Mouse (Mus musculus) liver, embryonic 12.5 days (tissue): Measurements from ENCODE around the gene Cdk11b. TPM values are rescaled to one million over a fixed set of nuclear protein-coding genes. Genes with fewer than 3 reads are reported as not detected.
"Not testable (repeated sequence)": the region's sequence is repeated elsewhere in the genome, so short reads cannot be mapped to it uniquely, and the experiment has no call there.

ENCODE experiments used
- ATAC-seq: fragments of 200-750 bp; cut with Nextera tagmentation; 2 replicates; pipeline ENCODE4 v1.8.0; 2017; ENCODE audit warnings: moderate number of reproducible peaks, mild to moderate bottlenecking, moderate library complexity
- H3K27ac ChIP-seq: fragments of 300-500 bp; sonication (generic); 2 replicates; pipeline ENCODE4 v1.5.1; 2016; ENCODE audit warnings: mild to moderate bottlenecking
- H3K27me3 ChIP-seq: fragments of 300-500 bp; sonication (generic); replicated peaks from 2 replicates; pipeline ENCODE4 v1.6.1; 2016; ENCODE audit warnings: mild to moderate bottlenecking, moderate library complexity
- H3K36me3 ChIP-seq: fragments of 300-500 bp; sonication (generic); 2 replicates; pipeline ENCODE4 v1.6.1; 2016; ENCODE audit warnings: mild to moderate bottlenecking, moderate library complexity
- H3K4me1 ChIP-seq: fragments of 300-500 bp; sonication (generic); 2 replicates; pipeline ENCODE4 v1.6.1; 2016
- H3K4me2 ChIP-seq: fragments of 300-500 bp; sonication (generic); 2 replicates; pipeline ENCODE4 v1.6.1; 2016; ENCODE audit warnings: mild to moderate bottlenecking, moderate library complexity
- H3K4me3 ChIP-seq: fragments of 300-500 bp; sonication (generic); 2 replicates; pipeline ENCODE4 v1.5.1; 2016; ENCODE audit warnings: mild to moderate bottlenecking, moderate library complexity
- H3K9ac ChIP-seq: fragments of 300-500 bp; sonication (generic); 2 replicates; pipeline ENCODE4 v1.6.1; 2016; ENCODE audit warnings: mild to moderate bottlenecking, moderate library complexity
- H3K9me3 ChIP-seq: fragments of 300-500 bp; sonication (generic); replicated peaks from 2 replicates; pipeline ENCODE4 v1.6.1; 2016; ENCODE audit warnings: mild to moderate bottlenecking, moderate library complexity
- WGBS: fragments of 180-500 bp; shearing (Covaris S2); methylation state at CpG from one replicate; pipeline ENCODE4 v1.1.7; 2016; ENCODE audit not compliant: insufficient replicate concordance; 5-methylcytosine and 5-hydroxymethylcytosine counted together
- polyA plus RNA-seq: library from polyadenylated mRNA; unstranded; fragments of >200 nt; fragmentation: Nextera tagmentation; extraction: Ambion mirVana; gene quantifications from 2 replicates; pipeline ENCODE4 v1.2.1, GENCODE M21; 2016

The Cdk11b gene
- polyA plus RNA-seq, 1 experiment from 2014 or later: 45.5 TPM

- no peak for ATAC-seq
- WGBS: 61% methylated on average over 2 of the region's 2 CpGs
- Histone ChIP-seq H3K27me3 (peaks cover 5% of the 10 kb centered on the region; the same call in 1 of the 2 replicates), H3K9ac (no peak overlapping the region), H3K9me3 (no peaks in the 10 kb centered on the region), H3K4me2 (no peak overlapping the region), H3K4me3 (no peak overlapping the region), H3K4me1 (no peaks in the 10 kb centered on the region), H3K27ac (no peak overlapping the region), H3K36me3 (no peaks in the 10 kb centered on the region)
Measured at GRCm38 (mm10) chr4:155675991-155676390, 51.3 kb downstream of the Cdk11b start.

GRCm38 (mm10) chr4:155683670-155684277, 59.1 kb downstream of the Cdk11b start:
- ATAC-seq, H3K4me2 ChIP-seq, H3K4me3 ChIP-seq, H3K36me3 ChIP-seq, H3K9me3 ChIP-seq, H3K27ac ChIP-seq, H3K4me1 ChIP-seq, H3K9ac ChIP-seq: not testable (repeated sequence)
- 82% methylated on average over 16 of the region's 19 CpGs for WGBS
- peaks cover 12% of the 10 kb centered on the region for H3K27me3 ChIP-seq

GRCm38 (mm10) chr4:155687764-155688163, 63.1 kb downstream of the Cdk11b start:
- H3K9me3 ChIP-seq, H3K36me3 ChIP-seq, H3K4me3 ChIP-seq, H3K4me2 ChIP-seq, H3K27ac ChIP-seq, ATAC-seq, H3K4me1 ChIP-seq, H3K9ac ChIP-seq: not testable (repeated sequence)
- 76% methylated on average over 4 of the region's 4 CpGs for WGBS
- H3K27me3 ChIP-seq: peaks cover 36% of the 10 kb centered on the region

- 66% methylated on average over 12 of the region's 12 CpGs for WGBS
- no peak for ATAC-seq
- H3K9me3 ChIP-seq: no peaks in the 10 kb centered on the region
- no peak overlapping the region for H3K4me3 ChIP-seq
- H3K36me3 ChIP-seq: no peaks in the 10 kb centered on the region
- H3K4me1 ChIP-seq: peaks cover 9% of the 10 kb centered on the region
- no peak overlapping the region for H3K4me2 ChIP-seq
- no peak overlapping the region for H3K27ac ChIP-seq
- H3K27me3 ChIP-seq: peaks cover 61% of the 10 kb centered on the region
- no peak overlapping the region for H3K9ac ChIP-seq
Measured at GRCm38 (mm10) chr4:155690571-155691375, 66.1 kb downstream of the Cdk11b start.

- Histone ChIP-seq H3K4me1 (peaks cover 9% of the 10 kb centered on the region), H3K9ac (no peak overlapping the region), H3K36me3 (no peaks in the 10 kb centered on the region), H3K9me3 (no peaks in the 10 kb centered on the region), H3K4me2 (no peak overlapping the region), H3K27ac (no peak overlapping the region), H3K4me3 (no peak overlapping the region), H3K27me3 (peaks cover 70% of the 10 kb centered on the region)
- no peak for ATAC-seq
- 84% methylated on average over 3 of the region's 3 CpGs for WGBS
Measured at GRCm38 (mm10) chr4:155692421-155692820, 67.8 kb downstream of the Cdk11b start.

- Histone ChIP-seq H3K9ac (peak within 1 kb of the TSS; percentile 58; the same call in 1 of the 2 replicates), H3K4me1 (peaks cover 9% of the 10 kb centered on the region), H3K4me3 (peak within 1 kb of the TSS; percentile 61), H3K9me3 (no peaks in the 10 kb centered on the region), H3K27ac (0 out of 2 replicates have a peak within 1 kb of the TSS, but pooled peaks have one; percentile 20), H3K27me3 (peaks cover 70% of the 10 kb centered on the region), H3K36me3 (no peaks in the 10 kb centered on the region), H3K4me2 (peak within 1 kb of the TSS; percentile 82)
- 1% methylated on average over 39 of the region's 47 CpGs for WGBS
- peak; percentile 41; the same call in 1 of the 2 replicates for ATAC-seq
Measured at GRCm38 (mm10) chr4:155694111-155694481, 69.4 kb downstream of the Cdk11b start, which contains the start of gene Fndc10. Fndc10 (plus strand) TSS chr4:155694342.

- 1% methylated on average over 92 of the region's 92 CpGs for WGBS
- H3K9me3 ChIP-seq: no peaks in the 10 kb centered on the region
- H3K4me3 ChIP-seq: peak overlapping the region; percentile 61
- peaks cover 9% of the 10 kb centered on the region for H3K4me1 ChIP-seq
- H3K36me3 ChIP-seq: no peaks in the 10 kb centered on the region
- H3K27ac ChIP-seq: 0 out of 2 replicates have a peak overlapping the region, but pooled peaks have one; percentile 20
- peaks cover 70% of the 10 kb centered on the region for H3K27me3 ChIP-seq
- peak overlapping the region; percentile 82 for H3K4me2 ChIP-seq
- H3K9ac ChIP-seq: peak overlapping the region; percentile 58; the same call in 1 of the 2 replicates
- peak; percentile 21; the same call in 1 of the 2 replicates for ATAC-seq
Measured at GRCm38 (mm10) chr4:155694482-155695401, 70.1 kb downstream of the Cdk11b start.

GRCm38 (mm10) chr4:155695531-155696062, 70.9 kb downstream of the Cdk11b start:
- Histone ChIP-seq H3K4me3 (no peak overlapping the region), H3K4me2 (peak overlapping the region; percentile 82), H3K9ac (no peak overlapping the region), H3K27me3 (peaks cover 66% of the 10 kb centered on the region), H3K36me3 (no peaks in the 10 kb centered on the region), H3K4me1 (peaks cover 9% of the 10 kb centered on the region), H3K9me3 (no peaks in the 10 kb centered on the region), H3K27ac (no peak overlapping the region)
- no peak for ATAC-seq
- 65% methylated on average over 4 of the region's 4 CpGs for WGBS

- no peak overlapping the region for H3K4me3 ChIP-seq
- no peaks in the 10 kb centered on the region for H3K36me3 ChIP-seq
- no peaks in the 10 kb centered on the region for H3K9me3 ChIP-seq
- no peak overlapping the region for H3K27ac ChIP-seq
- H3K4me1 ChIP-seq: peaks cover 9% of the 10 kb centered on the region
- 46% methylated on average over 16 of the region's 16 CpGs for WGBS
- ATAC-seq: no peak
- H3K27me3 ChIP-seq: peaks cover 57% of the 10 kb centered on the region
- H3K9ac ChIP-seq: no peak overlapping the region
- H3K4me2 ChIP-seq: no peak overlapping the region
Measured at GRCm38 (mm10) chr4:155696261-155697255, 71.9 kb downstream of the Cdk11b start.
